ENCODE assay signal across 24 mouse cellular contexts in genomic region chr4:149515706-149516105, GRCm38 (mm10). TPM values are rescaled to one million over a fixed set of nuclear protein-coding genes. Genes with fewer than 3 reads are reported as not detected.
"Had no signal": no experiment of that assay in that cellular context is flagged by ENCODE, and none has a peak within 500 bp of the region (broad histone marks: within the 10 kb centered on the region; RNA-seq: fewer than 3 reads in every experiment).

No protein-coding gene starts in this region.

- H3K27ac ChIP-seq: kidney, postnatal 0 days; layer of hippocampus, adult 2 months; limb, embryonic 10.5 days; limb, embryonic 13.5 days; liver, embryonic 12.5 days; liver, embryonic 15.5 days; lung, embryonic 15.5 days; neural tube, embryonic 12.5 days; neural tube, embryonic 15.5 days; stomach, embryonic 15.5 days had no signal

- H3K4me3 ChIP-seq: layer of hippocampus, adult 2 months; limb, embryonic 10.5 days; limb, embryonic 13.5 days; liver, embryonic 12.5 days; liver, embryonic 15.5 days; lung, embryonic 15.5 days; neural tube, embryonic 12.5 days; neural tube, embryonic 15.5 days; stomach, embryonic 15.5 days had no signal

- DNase-seq: kidney, adult 2 months; kidney, postnatal 25 days; layer of hippocampus, adult 9-11 months; liver; lung, adult 18-20 months; lung, postnatal 10 days; lung, postnatal 4 days; midbrain, embryonic 14.5 days; right cerebral cortex, postnatal 25 days; spleen, adult 18-20 months had no signal

- H3K27me3 ChIP-seq: limb, embryonic 13.5 days; lung, embryonic 15.5 days; neural tube, embryonic 12.5 days; neural tube, embryonic 15.5 days; stomach, embryonic 15.5 days had no signal

- ATAC-seq: intestine, postnatal 0 days; liver, embryonic 12.5 days had no signal

- H3K9me3 ChIP-seq: limb, embryonic 10.5 days; limb, embryonic 13.5 days; liver, embryonic 12.5 days; liver, embryonic 15.5 days; lung, embryonic 15.5 days; neural tube, embryonic 12.5 days; neural tube, embryonic 15.5 days; stomach, embryonic 15.5 days had no signal

- H3K36me3 ChIP-seq: limb, embryonic 13.5 days; liver, embryonic 12.5 days; liver, embryonic 15.5 days; lung, embryonic 15.5 days; neural tube, embryonic 12.5 days; neural tube, embryonic 15.5 days; stomach, embryonic 15.5 days had no signal

RNA-seq across cellular contexts. Expression of gene Tmem274, which starts 38.5 kb away (rescaled TPM):
- polyA plus RNA-seq: intestine, postnatal 0 days; kidney, adult 2 months; kidney, postnatal 0 days; large intestine, adult 2 months; liver, embryonic 15.5 days; midbrain, embryonic 11.5 days; midbrain, embryonic 14.5 days; midbrain, postnatal 0 days; neural tube, embryonic 15.5 days had no signal
